Mouse (Mus musculus): ENCODE data around the gene Cracr2a.

GRCm38 (mm10) chr6:127578316-127578715, 17.2 kb downstream of the Cracr2a start:
- TF ChIP-seq POLR2A (IDR thresholded peaks at IDR 0.05; ENCODE audit: extremely low read depth, insufficient read depth, low read length): no peak
- no peak for TF ChIP-seq CTCF (IDR thresholded peaks at IDR 0.05; ENCODE audit: low read depth, low read length)
